Mouse (Mus musculus) embryonic fibroblast, embryonic 13.5 days (primary cell): ENCODE results near the gene Olfr641. TPM values are rescaled to one million over a fixed set of nuclear protein-coding genes. Genes with fewer than 3 reads are reported as not detected.

ENCODE experiments used
- H3K27ac ChIP-seq: 2 replicates; pipeline ENCODE4 v1.5.1; 2012; ENCODE audit warnings: low read length, control low read depth, inconsistent platforms; ENCODE audit not compliant: insufficient read depth
- H3K4me1 ChIP-seq: 2 replicates; pipeline ENCODE4 v1.6.1; 2011; ENCODE audit warnings: low read length; ENCODE audit not compliant: control insufficient read depth, insufficient read depth
- H3K4me3 ChIP-seq: 2 replicates; pipeline ENCODE4 v1.5.1; 2011; ENCODE audit warnings: mild to moderate bottlenecking, control low read depth, low read length; ENCODE audit not compliant: insufficient read depth
- CTCF ChIP-seq: IDR thresholded peaks from 2 replicates; pipeline ENCODE4 v1.5.1; 2011; ENCODE audit warnings: mild to moderate bottlenecking, control low read depth, low read length, moderate library complexity, borderline replicate concordance; ENCODE audit not compliant: insufficient read depth
- POLR2A ChIP-seq: IDR thresholded peaks from 2 replicates; pipeline ENCODE4 v1.6.1; 2011; ENCODE audit warnings: low read depth, mild to moderate bottlenecking, control low read depth, low read length, moderate library complexity
- polyA plus RNA-seq: library from polyadenylated mRNA; stranded (reverse); fragments of >200 nt; gene quantifications from 2 replicates; pipeline ENCODE4 v1.2.4, GENCODE M21; 2011; ENCODE audit warnings: low read depth; ENCODE audit not compliant: missing spikeins, insufficient read length

Olfr641 gene
- polyA plus RNA-seq, 1 experiment = not detected

DNA sequence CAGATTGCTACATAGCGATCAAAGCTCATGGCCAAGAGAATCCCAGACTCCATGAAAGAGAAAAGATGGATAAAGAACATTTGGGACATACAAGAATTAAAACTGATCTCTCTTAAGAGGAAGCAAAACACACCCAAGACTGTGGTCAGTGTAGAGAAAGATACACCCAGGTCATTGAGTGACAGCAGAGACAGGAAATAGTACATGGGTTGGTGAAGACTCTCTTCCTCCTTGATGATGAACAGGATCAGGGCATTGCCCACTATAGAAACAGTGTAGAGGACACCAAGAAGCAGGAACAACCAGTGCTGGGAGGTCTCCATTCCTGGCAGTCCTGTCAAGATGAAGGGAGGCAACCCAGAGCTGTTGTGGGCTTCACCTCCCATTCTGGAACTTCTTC, 24.0 kb downstream of the Olfr641 start:
- Histone ChIP-seq H3K27ac (no peak overlapping the region), H3K4me1 (no peaks in the 10 kb centered on the region), H3K4me3 (no peak overlapping the region)
- TF ChIP-seq POLR2A (no peak), CTCF (no peak)

DNA sequence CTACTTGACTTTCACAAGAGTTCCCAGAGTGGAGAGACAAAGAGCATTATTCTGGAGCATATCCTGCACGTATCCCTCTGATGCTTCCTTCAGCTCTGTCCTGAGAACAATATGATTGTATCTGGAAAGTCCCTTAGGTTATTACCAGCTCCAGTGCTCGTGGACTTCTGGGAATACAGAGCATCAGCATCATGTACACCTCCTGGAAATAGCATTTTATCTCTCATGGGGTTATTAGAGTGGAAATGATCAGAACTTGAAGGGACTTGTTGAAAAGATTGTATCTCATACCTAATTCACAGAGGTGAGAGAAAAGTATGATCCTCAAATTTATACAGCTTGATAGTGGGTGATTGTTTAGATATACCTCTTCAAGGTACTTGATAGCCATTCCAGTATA, 26.1 kb downstream of the Olfr641 start, which contains the start of gene 4930516K23Rik:
Gene 4930516K23Rik, minus strand, starts transcription at position 101 of the 400 bp plus-strand sequence.
- TF ChIP-seq POLR2A (no peak), CTCF (no peak)
- Histone ChIP-seq H3K27ac (no peak within 1 kb of the TSS), H3K4me1 (no peaks in the 10 kb centered on the region), H3K4me3 (no peak within 1 kb of the TSS)

DNA sequence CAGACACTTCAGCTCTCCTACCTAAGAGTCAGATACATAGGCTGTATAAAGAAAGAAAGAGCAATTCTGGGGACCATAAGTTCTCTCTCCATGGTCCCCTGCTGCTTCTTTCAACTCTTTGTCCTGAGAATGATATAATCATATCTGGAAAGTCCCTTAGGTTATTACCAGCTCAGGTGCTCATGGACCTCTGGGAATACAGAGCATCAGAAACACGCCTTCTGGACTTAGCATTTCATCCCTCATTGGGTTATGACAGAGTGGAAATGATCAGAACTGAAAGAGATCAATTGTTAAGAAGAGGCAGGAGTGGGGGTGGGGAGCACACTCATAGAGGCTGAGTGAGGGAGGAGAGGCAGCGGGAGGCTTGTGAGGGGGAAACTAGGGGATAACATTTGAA, 36.5 kb downstream of the Olfr641 start, which contains the start of gene Olfr644:
Gene Olfr644, minus strand, starts transcription at position 101 of the 400 bp plus-strand sequence.
- H3K4me3 ChIP-seq = no peak within 1 kb of the TSS
- TF ChIP-seq POLR2A (no peak), CTCF (no peak)
- no peak within 1 kb of the TSS for H3K27ac ChIP-seq
- H3K4me1 ChIP-seq = no peaks in the 10 kb centered on the region

DNA sequence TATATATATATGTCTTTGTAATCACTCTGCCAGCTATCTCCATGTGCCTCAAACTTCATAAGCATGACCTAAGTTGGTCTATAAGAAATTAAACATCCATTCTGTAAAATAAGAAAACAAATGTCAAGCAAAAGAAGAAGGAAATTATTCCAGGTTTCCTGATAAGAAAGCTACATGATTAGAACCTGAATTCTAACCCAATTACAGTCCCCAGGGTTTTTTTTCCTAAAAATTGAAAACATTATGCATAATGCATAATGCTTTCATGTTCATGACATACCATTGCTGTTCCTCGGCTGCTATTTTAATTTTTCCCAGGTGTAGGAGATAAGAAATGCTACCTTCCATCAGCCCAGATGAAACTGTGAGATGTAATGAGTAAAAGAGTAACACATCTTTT, 50.1 kb downstream of the Olfr641 start, which contains the start of gene Olfr645:
Gene Olfr645, minus strand, starts transcription at position 101 of the 400 bp plus-strand sequence.
- H3K4me3 ChIP-seq = no peak within 1 kb of the TSS
- H3K27ac ChIP-seq = no peak within 1 kb of the TSS
- TF ChIP-seq POLR2A (no peak), CTCF (no peak)
- no peaks in the 10 kb centered on the region for H3K4me1 ChIP-seq

Other genes with a start within 250 kb of the Olfr641 start
- not detected in 2 replicates for gene Olfr67, start 243.6 kb upstream of the Olfr641 start, polyA plus RNA-seq
- not detected in 2 replicates for gene Hbb-bt, start 221.4 kb upstream of the Olfr641 start, polyA plus RNA-seq
- gene Hbb-bs, start 207.3 kb upstream of the Olfr641 start, polyA plus RNA-seq = not detected in 2 replicates
- gene Hbb-bh2, start 194.9 kb upstream of the Olfr641 start, polyA plus RNA-seq = not detected in 2 replicates
- gene Hbb-bh1, start 192.3 kb upstream of the Olfr641 start, polyA plus RNA-seq = not detected in 2 replicates
- not detected in 2 replicates for gene Hbb-y, start 182.2 kb upstream of the Olfr641 start, polyA plus RNA-seq
- not detected in 2 replicates for gene Olfr66, start 149.2 kb upstream of the Olfr641 start, polyA plus RNA-seq
- not detected in 2 replicates for gene Olfr64, start 141.0 kb upstream of the Olfr641 start, polyA plus RNA-seq
- gene Olfr65, start 132.0 kb upstream of the Olfr641 start, polyA plus RNA-seq = not detected in 2 replicates
- gene Olfr631, start 106.6 kb upstream of the Olfr641 start, polyA plus RNA-seq = not detected in 2 replicates
- not detected in 2 replicates for gene Olfr632, start 101.1 kb upstream of the Olfr641 start, polyA plus RNA-seq
- gene Olfr633, start 91.0 kb upstream of the Olfr641 start, polyA plus RNA-seq = not detected in 2 replicates
- gene Olfr635, start 64.3 kb upstream of the Olfr641 start, polyA plus RNA-seq = not detected in 2 replicates
- gene Olfr638, start 36.7 kb upstream of the Olfr641 start, polyA plus RNA-seq = not detected in 2 replicates
- not detected in 2 replicates for gene Olfr639, start 18.1 kb upstream of the Olfr641 start, polyA plus RNA-seq
- gene Olfr640, start 9.9 kb upstream of the Olfr641 start, polyA plus RNA-seq = not detected in 2 replicates
- gene Olfr642, start 17.2 kb downstream of the Olfr641 start, polyA plus RNA-seq = not detected in 2 replicates
- gene 4930516K23Rik, start 26.0 kb downstream of the Olfr641 start, polyA plus RNA-seq = not detected in 2 replicates
- not detected in 2 replicates for gene Olfr644, start 36.4 kb downstream of the Olfr641 start, polyA plus RNA-seq
- gene Olfr645, start 50.0 kb downstream of the Olfr641 start, polyA plus RNA-seq = not detected in 2 replicates
- not detected in 2 replicates for gene Olfr646, start 69.4 kb downstream of the Olfr641 start, polyA plus RNA-seq
- gene Ubqln5, start 94.4 kb downstream of the Olfr641 start, polyA plus RNA-seq = not detected in 2 replicates
- not detected in 2 replicates for gene Olfr643, start 102.0 kb downstream of the Olfr641 start, polyA plus RNA-seq
- gene Ubqln3, start 107.8 kb downstream of the Olfr641 start, polyA plus RNA-seq = not detected in 2 replicates
- not detected in 2 replicates for gene Ubqlnl, start 115.1 kb downstream of the Olfr641 start, polyA plus RNA-seq
- not detected in 2 replicates for gene Olfm5, start 129.4 kb downstream of the Olfr641 start, polyA plus RNA-seq
- gene Olfr648, start 147.9 kb downstream of the Olfr641 start, polyA plus RNA-seq = not detected in 2 replicates
- gene Olfr649, start 160.5 kb downstream of the Olfr641 start, polyA plus RNA-seq = not detected in 2 replicates
- 0.67 and 1.4 TPM in 2 replicates for gene Trim6, start 183.3 kb downstream of the Olfr641 start, polyA plus RNA-seq
- gene Trim34a, start 209.0 kb downstream of the Olfr641 start, polyA plus RNA-seq = 4.9 and 5.8 TPM in 2 replicates